Mouse (Mus musculus): ENCODE measurements around the gene Gls2. TPM values are rescaled to one million over a fixed set of nuclear protein-coding genes. Genes with fewer than 3 reads are reported as not detected.

Gene Gls2
- polyA plus RNA-seq, 1 experiment = 1.1 TPM

DNA sequence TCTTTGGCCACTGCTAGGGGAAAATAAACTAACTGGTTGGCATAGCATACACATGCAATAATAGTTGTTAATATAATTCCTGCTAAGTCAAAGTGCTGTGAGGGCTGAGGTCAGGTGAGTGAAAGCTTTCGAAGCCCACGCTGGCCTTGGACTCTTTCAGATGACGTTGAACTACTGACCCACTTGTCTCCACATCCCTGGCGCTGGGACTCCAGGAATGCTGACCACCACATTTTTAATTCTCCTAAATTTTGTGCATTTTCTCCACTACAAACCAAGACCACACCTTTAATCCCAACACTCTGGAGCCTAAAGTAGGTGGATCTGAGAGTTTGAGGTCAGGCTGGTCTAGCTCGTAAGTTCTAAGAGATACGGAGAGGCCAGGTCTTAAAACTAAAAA lies 1.1 kb upstream of the Gls2 start:
- H3K36me3 ChIP-seq (ENCODE audit: control insufficient read depth, insufficient read depth) = no peaks in the 10 kb centered on the region
- TF ChIP-seq MYOG (IDR thresholded peaks at IDR 0.05; ENCODE audit: control insufficient read depth in 1 of 3, insufficient read depth in 1 of 3, insufficient read length in 2 of 3, low read depth in 2 of 3) (no peak), TCF3 (IDR thresholded peaks at IDR 0.05; ENCODE audit: insufficient read length, low read depth) (no peak), REST (IDR thresholded peaks at IDR 0.05; ENCODE audit: insufficient read depth, insufficient read length) (no peak), USF1 (IDR thresholded peaks at IDR 0.05; ENCODE audit: low read depth) (no peak), POLR2AphosphoS2 (IDR thresholded peaks at IDR 0.05; ENCODE audit: insufficient read length, low read depth) (no peak), MYOD1 (IDR thresholded peaks at IDR 0.05; ENCODE audit: control insufficient read depth in 1 of 3, insufficient read length in 2 of 3, low read depth in 2 of 3) (no peak), CEBPB (IDR thresholded peaks at IDR 0.05; ENCODE audit: insufficient read depth, poor library complexity, severe bottlenecking) (no peak), E2F4 (IDR thresholded peaks at IDR 0.05; ENCODE audit: insufficient read depth) (no peak)
- no peak overlapping the region for H3K4me2 ChIP-seq (ENCODE audit: low read depth)
- no peak overlapping the region for H3ac ChIP-seq (ENCODE audit: control insufficient read depth, insufficient read length)
- H3K27me3 ChIP-seq (ENCODE audit: control insufficient read depth, insufficient read depth, insufficient read length) = no peaks in the 10 kb centered on the region
- no peak overlapping the region for H3K4me3 ChIP-seq
- no peaks in the 10 kb centered on the region for H3K79me2 ChIP-seq (ENCODE audit: control insufficient read depth, insufficient read depth)

DNA sequence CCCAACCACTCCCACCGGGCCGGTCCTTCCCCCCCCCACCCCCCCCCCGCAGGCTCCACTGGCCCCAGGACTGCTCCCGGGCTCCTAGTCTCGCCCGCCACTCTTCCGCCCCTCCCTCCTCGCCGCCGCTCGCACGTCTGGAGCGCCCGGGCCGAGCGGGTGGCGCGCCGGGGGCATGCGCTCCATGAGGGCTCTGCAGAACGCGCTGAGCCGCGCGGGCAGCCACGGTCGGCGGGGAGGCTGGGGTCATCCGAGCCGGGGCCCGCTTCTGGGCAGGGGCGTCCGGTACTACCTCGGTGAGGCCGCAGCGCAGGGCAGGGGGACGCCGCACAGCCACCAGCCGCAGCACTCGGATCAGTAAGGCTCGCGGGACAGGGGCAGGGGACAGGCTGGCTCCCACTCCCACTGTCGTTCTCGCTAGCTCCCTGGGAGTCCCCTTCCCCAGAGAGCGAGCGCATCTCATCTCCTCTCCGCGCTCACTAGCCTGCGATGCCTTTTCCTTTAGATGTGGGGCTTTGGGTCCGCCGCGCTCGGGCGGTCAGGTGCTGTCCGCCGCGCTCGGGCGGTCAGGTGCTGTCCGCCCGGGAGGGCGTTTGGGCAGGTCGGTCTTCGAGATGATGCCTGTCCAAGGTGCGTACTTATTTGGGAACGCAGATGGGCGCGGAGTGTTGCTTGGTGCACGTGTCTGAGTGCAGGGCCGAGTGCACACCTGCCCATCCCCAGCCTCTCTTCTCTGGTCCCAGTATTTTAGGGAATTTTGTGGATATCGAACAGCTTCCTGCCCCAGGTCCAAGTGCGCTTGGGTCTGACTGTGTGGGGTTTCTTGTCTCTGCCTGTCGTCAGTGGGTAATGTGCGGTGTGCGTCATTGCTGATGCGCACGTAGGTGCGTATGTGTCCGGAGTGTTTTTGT lies 549 bp downstream of the Gls2 start:
- TF ChIP-seq MYOD1 (IDR thresholded peaks at IDR 0.05; ENCODE audit: control insufficient read depth in 1 of 3, insufficient read length in 2 of 3, low read depth in 2 of 3) (no peak), TCF3 (IDR thresholded peaks at IDR 0.05; ENCODE audit: insufficient read length, low read depth) (no peak), E2F4 (IDR thresholded peaks at IDR 0.05; ENCODE audit: insufficient read depth) (no peak), SRF (IDR thresholded peaks at IDR 0.05; ENCODE audit: control insufficient read depth, insufficient read length, low read depth) (no peak), POLR2A (IDR thresholded peaks at IDR 0.05; ENCODE audit: insufficient read length, low read depth) (no peak), TCF12 (IDR thresholded peaks at IDR 0.05; ENCODE audit: insufficient read depth, poor library complexity, severe bottlenecking) (no peak), REST (IDR thresholded peaks at IDR 0.05; ENCODE audit: insufficient read depth, insufficient read length) (no peak)
- no peaks in the 10 kb centered on the region for H3K36me3 ChIP-seq (ENCODE audit: control insufficient read depth, insufficient read depth)
- no peaks in the 10 kb centered on the region for H3K79me2 ChIP-seq (ENCODE audit: control insufficient read depth, insufficient read depth)
- H3ac ChIP-seq (ENCODE audit: control insufficient read depth, insufficient read length) = peak overlapping the region; percentile 37
- peak overlapping the region; percentile 89 for H3K4me2 ChIP-seq (ENCODE audit: low read depth)
- H3K27me3 ChIP-seq (ENCODE audit: control insufficient read depth, insufficient read depth, insufficient read length) = no peaks in the 10 kb centered on the region
- H3K4me3 ChIP-seq = peak overlapping the region; percentile 30

GRCm38 (mm10) chr10:128201856-128202255 lies 7.6 kb downstream of the Gls2 start:
- H3K79me2 ChIP-seq (ENCODE audit: control insufficient read depth, insufficient read depth) = no peaks in the 10 kb centered on the region
- H3K36me3 ChIP-seq (ENCODE audit: control insufficient read depth, insufficient read depth) = no peaks in the 10 kb centered on the region
- no peak overlapping the region for H3K4me2 ChIP-seq (ENCODE audit: low read depth)
- no peaks in the 10 kb centered on the region for H3K27me3 ChIP-seq (ENCODE audit: control insufficient read depth, insufficient read depth, insufficient read length)
- TF ChIP-seq POLR2A (IDR thresholded peaks at IDR 0.05; ENCODE audit: insufficient read length, low read depth) (no peak), MAX (IDR thresholded peaks at IDR 0.05; ENCODE audit: low read depth) (no peak), E2F4 (IDR thresholded peaks at IDR 0.05; ENCODE audit: insufficient read depth) (no peak), CEBPB (IDR thresholded peaks at IDR 0.05; ENCODE audit: insufficient read depth, poor library complexity, severe bottlenecking) (no peak), TCF3 (IDR thresholded peaks at IDR 0.05; ENCODE audit: insufficient read length, low read depth) (no peak)
- H3K4me3 ChIP-seq = no peak overlapping the region
- no peak overlapping the region for H3ac ChIP-seq (ENCODE audit: control insufficient read depth, insufficient read length)

DNA sequence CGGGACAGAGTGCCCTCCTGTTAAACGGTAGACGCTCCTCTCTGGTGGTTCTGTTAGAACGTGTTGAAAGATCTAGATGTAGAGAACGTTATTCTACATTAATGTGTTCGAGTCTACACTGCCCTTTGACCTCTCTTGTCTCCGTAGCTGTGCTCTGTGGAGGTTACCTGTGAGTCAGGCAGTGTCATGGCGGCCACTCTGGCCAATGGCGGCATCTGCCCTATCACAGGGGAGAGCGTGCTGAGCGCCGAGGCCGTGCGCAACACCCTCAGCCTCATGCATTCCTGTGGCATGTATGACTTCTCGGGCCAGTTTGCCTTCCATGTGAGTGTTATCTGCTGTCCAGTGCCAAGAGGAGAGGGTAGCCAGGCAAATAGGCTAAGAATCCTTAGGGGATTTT lies 10.7 kb downstream of the Gls2 start:
- TF ChIP-seq USF1 (IDR thresholded peaks at IDR 0.05; ENCODE audit: low read depth) (no peak), MYOD1 (IDR thresholded peaks at IDR 0.05; ENCODE audit: control insufficient read depth in 1 of 3, insufficient read length in 2 of 3, low read depth in 2 of 3) (no peak), E2F4 (IDR thresholded peaks at IDR 0.05; ENCODE audit: insufficient read depth) (no peak), POLR2AphosphoS2 (IDR thresholded peaks at IDR 0.05; ENCODE audit: insufficient read length, low read depth) (no peak), SRF (IDR thresholded peaks at IDR 0.05; ENCODE audit: control insufficient read depth, insufficient read length, low read depth) (no peak), MYOG (IDR thresholded peaks at IDR 0.05; ENCODE audit: control insufficient read depth in 1 of 3, insufficient read depth in 1 of 3, insufficient read length in 2 of 3, low read depth in 2 of 3) (no peak), TCF12 (IDR thresholded peaks at IDR 0.05; ENCODE audit: insufficient read depth, poor library complexity, severe bottlenecking) (no peak), CEBPB (IDR thresholded peaks at IDR 0.05; ENCODE audit: insufficient read depth, poor library complexity, severe bottlenecking) (no peak), MAX (IDR thresholded peaks at IDR 0.05; ENCODE audit: low read depth) (no peak), TCF3 (IDR thresholded peaks at IDR 0.05; ENCODE audit: insufficient read length, low read depth) (no peak), POLR2A (IDR thresholded peaks at IDR 0.05; ENCODE audit: insufficient read length, low read depth) (no peak), REST (IDR thresholded peaks at IDR 0.05; ENCODE audit: insufficient read depth, insufficient read length) (no peak)
- no peak overlapping the region for H3ac ChIP-seq (ENCODE audit: control insufficient read depth, insufficient read length)
- H3K79me2 ChIP-seq (ENCODE audit: control insufficient read depth, insufficient read depth) = no peaks in the 10 kb centered on the region
- no peak overlapping the region for H3K4me2 ChIP-seq (ENCODE audit: low read depth)
- H3K27me3 ChIP-seq (ENCODE audit: control insufficient read depth, insufficient read depth, insufficient read length) = no peaks in the 10 kb centered on the region
- H3K4me3 ChIP-seq = no peak overlapping the region
- no peaks in the 10 kb centered on the region for H3K36me3 ChIP-seq (ENCODE audit: control insufficient read depth, insufficient read depth)

DNA sequence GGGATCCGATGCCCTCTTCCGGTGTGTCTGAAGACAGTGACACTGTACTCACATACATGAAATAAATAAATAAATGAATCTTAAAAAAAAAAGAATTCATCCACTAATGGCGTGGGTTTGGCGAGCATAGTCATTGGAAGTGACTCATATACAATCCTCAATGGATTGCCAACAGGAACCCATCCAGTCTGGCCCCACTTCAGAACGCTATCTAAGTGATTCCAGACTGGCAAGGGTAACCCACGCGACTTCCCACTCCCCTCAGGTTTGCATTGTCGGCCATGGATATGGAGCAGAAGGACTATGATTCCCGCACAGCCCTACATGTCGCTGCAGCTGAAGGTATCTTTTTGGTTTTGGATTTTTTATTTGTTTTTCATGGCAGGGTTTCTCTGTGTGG lies 14.1 kb downstream of the Gls2 start:
- H3K4me2 ChIP-seq (ENCODE audit: low read depth) = no peak overlapping the region
- H3K36me3 ChIP-seq (ENCODE audit: control insufficient read depth, insufficient read depth) = no peaks in the 10 kb centered on the region
- H3K27me3 ChIP-seq (ENCODE audit: control insufficient read depth, insufficient read depth, insufficient read length) = no peaks in the 10 kb centered on the region
- H3K4me3 ChIP-seq = no peak overlapping the region
- no peak overlapping the region for H3ac ChIP-seq (ENCODE audit: control insufficient read depth, insufficient read length)
- H3K79me2 ChIP-seq (ENCODE audit: control insufficient read depth, insufficient read depth) = no peaks in the 10 kb centered on the region
- no peak for TF ChIP-seq TCF12 (IDR thresholded peaks at IDR 0.05; ENCODE audit: insufficient read depth, poor library complexity, severe bottlenecking)
- TF ChIP-seq CEBPB (IDR thresholded peaks at IDR 0.05; ENCODE audit: insufficient read depth, poor library complexity, severe bottlenecking) = no peak
- TF ChIP-seq E2F4 (IDR thresholded peaks at IDR 0.05; ENCODE audit: insufficient read depth) = no peak
- TF ChIP-seq USF1 (IDR thresholded peaks at IDR 0.05; ENCODE audit: low read depth) = no peak
- no peak for TF ChIP-seq TCF3 (IDR thresholded peaks at IDR 0.05; ENCODE audit: insufficient read length, low read depth)
- no peak for TF ChIP-seq MYOG (IDR thresholded peaks at IDR 0.05; ENCODE audit: control insufficient read depth in 1 of 3, insufficient read depth in 1 of 3, insufficient read length in 2 of 3, low read depth in 2 of 3)
- no peak for TF ChIP-seq MAX (IDR thresholded peaks at IDR 0.05; ENCODE audit: low read depth)
- no peak for TF ChIP-seq POLR2A (IDR thresholded peaks at IDR 0.05; ENCODE audit: insufficient read length, low read depth)
- TF ChIP-seq MYOD1 (IDR thresholded peaks at IDR 0.05; ENCODE audit: control insufficient read depth in 1 of 3, insufficient read length in 2 of 3, low read depth in 2 of 3) = no peak
- TF ChIP-seq REST (IDR thresholded peaks at IDR 0.05; ENCODE audit: insufficient read depth, insufficient read length) = no peak
- TF ChIP-seq POLR2AphosphoS2 (IDR thresholded peaks at IDR 0.05; ENCODE audit: insufficient read length, low read depth) = no peak
- TF ChIP-seq SRF (IDR thresholded peaks at IDR 0.05; ENCODE audit: control insufficient read depth, insufficient read length, low read depth) = no peak
